Mouse (Mus musculus): ENCODE measurements around the gene Spaca4. TPM values are rescaled to one million over a fixed set of nuclear protein-coding genes. Genes with fewer than 3 reads are reported as not detected.

Gene Spaca4
- polyA plus RNA-seq, 1 experiment from 2014 or later: not detected

DNA sequence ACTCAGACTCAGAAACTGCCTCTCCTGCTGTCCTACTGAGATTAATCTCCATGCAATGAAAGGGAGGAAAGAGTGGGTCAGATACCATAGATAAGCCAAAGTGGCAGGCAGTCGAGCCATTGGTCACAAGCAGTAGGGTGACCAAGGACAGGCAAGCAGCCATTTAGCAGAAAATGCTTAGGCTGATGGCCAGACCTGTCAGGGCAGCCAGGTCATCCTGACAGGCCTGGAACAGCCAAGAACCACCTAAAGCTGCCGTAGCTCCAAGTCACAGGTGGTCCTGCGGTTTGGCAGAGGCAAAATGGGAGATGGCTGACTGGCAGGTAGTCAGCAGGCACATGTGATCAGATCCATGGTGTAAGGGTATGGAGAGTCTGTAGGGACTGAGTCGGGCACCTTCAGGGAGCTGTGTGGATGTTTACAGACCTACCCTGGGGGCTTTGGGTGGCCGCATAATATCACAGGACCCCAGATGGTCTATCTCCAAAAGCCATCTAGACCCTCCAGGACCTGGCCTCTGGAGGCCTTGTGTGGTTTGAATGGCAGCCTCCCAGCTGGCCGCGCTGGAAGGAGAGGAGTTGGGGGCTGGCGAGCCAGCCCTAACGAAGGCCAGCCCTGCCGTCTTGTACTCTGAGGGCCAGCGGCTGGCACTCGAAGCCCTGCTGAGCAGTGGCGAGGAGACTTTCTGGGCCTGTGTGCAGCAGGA, 3.8 kb downstream of the Spaca4 start:
- Histone ChIP-seq H3K4me2 (ENCODE audit: low read length) (no peak overlapping the region), H3K27ac (ENCODE audit: low read length) (no peak overlapping the region), H3K27me3 (replicated peaks; ENCODE audit: control insufficient read depth, insufficient read depth, low read length) (no peaks in the 10 kb centered on the region), H3K9ac (replicated peaks; ENCODE audit: low read depth, low read length) (no peak overlapping the region), H3K4me1 (replicated peaks; ENCODE audit: control insufficient read depth, insufficient read depth, low read length) (peaks cover 20% of the 10 kb centered on the region), H3K9me3 (ENCODE audit: control insufficient read depth, low read length) (no peaks in the 10 kb centered on the region), H3K4me3 (replicated peaks; ENCODE audit: low read length) (no peak overlapping the region), H3K36me3 (ENCODE audit: control insufficient read depth, insufficient read depth) (peaks cover 27% of the 10 kb centered on the region)
- no peak for ATAC-seq
- WGBS: 60% methylated on average over 13 of the region's 13 CpGs

DNA sequence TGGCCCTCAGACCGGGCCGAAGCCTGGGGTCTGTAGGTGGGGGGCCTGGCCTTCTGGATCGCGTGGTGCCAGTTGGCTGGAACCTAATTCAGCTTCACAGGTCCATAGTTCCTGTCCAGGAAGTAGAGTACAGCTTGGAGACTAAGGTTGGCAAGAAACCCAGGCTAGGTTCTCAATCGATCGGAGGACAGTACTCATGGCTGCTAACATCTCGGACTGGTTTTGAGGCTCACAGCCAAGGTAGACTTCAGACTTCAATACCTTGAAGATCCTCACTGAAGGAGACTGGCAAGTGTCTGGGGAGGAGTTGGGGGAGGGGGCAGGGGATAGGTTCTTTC, 4.4 kb downstream of the Spaca4 start:
- Histone ChIP-seq H3K4me2 (ENCODE audit: low read length) (no peak overlapping the region), H3K27ac (ENCODE audit: low read length) (no peak overlapping the region), H3K4me3 (replicated peaks; ENCODE audit: low read length) (no peak overlapping the region), H3K27me3 (replicated peaks; ENCODE audit: control insufficient read depth, insufficient read depth, low read length) (no peaks in the 10 kb centered on the region), H3K4me1 (replicated peaks; ENCODE audit: control insufficient read depth, insufficient read depth, low read length) (peaks cover 25% of the 10 kb centered on the region), H3K9ac (replicated peaks; ENCODE audit: low read depth, low read length) (no peak overlapping the region), H3K9me3 (ENCODE audit: control insufficient read depth, low read length) (no peaks in the 10 kb centered on the region), H3K36me3 (ENCODE audit: control insufficient read depth, insufficient read depth) (peaks cover 27% of the 10 kb centered on the region)
- no peak for ATAC-seq
- 83% methylated on average over 7 of the region's 7 CpGs for WGBS

DNA sequence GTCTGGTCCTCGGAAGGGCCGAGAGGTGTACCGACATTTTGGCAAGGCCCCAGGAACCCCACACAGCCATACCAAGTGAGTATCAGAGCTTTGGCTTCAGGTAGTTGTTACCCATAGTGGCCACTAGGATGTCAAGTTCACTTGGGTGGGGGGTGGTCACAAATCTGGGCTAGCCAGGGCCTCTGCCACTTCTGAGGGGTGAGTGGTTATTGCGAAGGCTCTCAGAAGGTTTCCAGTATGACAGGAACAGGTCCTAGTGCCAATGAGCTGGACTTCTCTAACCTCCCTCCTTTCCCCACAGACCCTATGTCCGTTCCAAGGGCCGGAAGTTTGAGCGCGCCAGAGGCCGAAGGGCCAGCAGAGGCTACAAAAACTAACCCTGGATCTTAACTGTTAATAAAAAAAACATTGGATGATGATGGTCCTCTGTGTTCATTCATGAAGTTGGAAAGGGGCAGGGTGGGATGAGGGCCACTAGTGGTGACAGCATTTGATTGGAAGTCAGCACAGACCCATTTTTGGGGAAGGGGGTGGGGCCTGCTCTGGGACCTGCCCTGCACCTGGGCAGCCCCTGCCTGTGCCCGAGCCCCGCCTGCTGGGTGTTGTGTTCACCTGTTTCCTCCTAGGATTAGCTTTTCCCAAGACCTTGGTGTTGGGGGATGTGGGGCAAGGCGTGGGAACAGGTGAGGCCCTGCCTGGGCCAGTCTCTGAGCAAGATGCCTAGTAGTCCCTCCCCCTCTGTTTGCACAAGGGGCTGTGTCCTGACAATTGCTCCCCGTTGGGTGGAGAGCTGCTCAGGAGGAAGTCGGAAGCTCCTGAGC, 5.0 kb downstream of the Spaca4 start, which contains the start of gene Fam83e:
TSS of gene Fam83e (plus strand) at position 800 of the 821 bp plus-strand sequence.
- Histone ChIP-seq H3K4me3 (replicated peaks; ENCODE audit: low read length) (no peak within 1 kb of the TSS), H3K27ac (ENCODE audit: low read length) (no peak within 1 kb of the TSS), H3K9ac (replicated peaks; ENCODE audit: low read depth, low read length) (no peak within 1 kb of the TSS), H3K36me3 (ENCODE audit: control insufficient read depth, insufficient read depth) (peaks cover 27% of the 10 kb centered on the region), H3K9me3 (ENCODE audit: control insufficient read depth, low read length) (no peaks in the 10 kb centered on the region), H3K4me2 (ENCODE audit: low read length) (no peak within 1 kb of the TSS), H3K27me3 (replicated peaks; ENCODE audit: control insufficient read depth, insufficient read depth, low read length) (no peaks in the 10 kb centered on the region), H3K4me1 (replicated peaks; ENCODE audit: control insufficient read depth, insufficient read depth, low read length) (peaks cover 31% of the 10 kb centered on the region)
- ATAC-seq: no peak
- WGBS: 84% methylated on average over 14 of the region's 14 CpGs

DNA sequence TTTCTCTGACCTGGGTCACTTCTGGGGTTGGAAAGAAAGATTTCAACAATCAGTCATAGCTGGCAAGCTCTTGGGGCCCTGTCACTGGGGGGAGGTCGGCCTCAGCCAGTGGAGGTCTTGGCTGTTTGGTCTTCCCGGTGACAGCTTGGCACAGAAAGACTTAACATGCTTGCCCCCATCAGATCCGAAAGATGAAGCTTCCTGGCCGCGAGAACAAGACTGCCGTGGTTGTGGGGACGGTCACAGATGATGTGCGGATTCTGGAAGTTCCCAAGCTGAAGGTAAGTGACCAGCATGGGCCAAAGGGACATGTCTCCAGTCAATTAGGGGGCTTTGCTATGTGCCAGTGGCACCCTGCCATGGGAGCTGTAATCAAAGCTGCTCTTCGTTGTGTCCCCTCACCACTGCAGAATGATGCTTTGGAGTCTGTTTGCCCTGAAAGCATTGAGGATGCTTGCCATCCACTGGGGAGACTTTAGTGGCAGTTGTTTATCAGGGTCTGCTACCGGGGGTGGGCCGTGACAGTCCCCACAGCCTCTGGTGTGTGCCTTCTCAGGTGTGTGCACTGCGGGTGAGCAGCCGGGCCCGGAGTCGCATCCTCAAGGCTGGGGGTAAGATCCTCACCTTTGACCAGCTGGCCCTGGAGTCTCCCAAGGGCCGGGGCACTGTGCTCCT, 5.7 kb downstream of the Spaca4 start:
- H3K9ac ChIP-seq (replicated peaks; ENCODE audit: low read depth, low read length): no peak overlapping the region
- no peak overlapping the region for H3K4me3 ChIP-seq (replicated peaks; ENCODE audit: low read length)
- ATAC-seq: no peak

DNA sequence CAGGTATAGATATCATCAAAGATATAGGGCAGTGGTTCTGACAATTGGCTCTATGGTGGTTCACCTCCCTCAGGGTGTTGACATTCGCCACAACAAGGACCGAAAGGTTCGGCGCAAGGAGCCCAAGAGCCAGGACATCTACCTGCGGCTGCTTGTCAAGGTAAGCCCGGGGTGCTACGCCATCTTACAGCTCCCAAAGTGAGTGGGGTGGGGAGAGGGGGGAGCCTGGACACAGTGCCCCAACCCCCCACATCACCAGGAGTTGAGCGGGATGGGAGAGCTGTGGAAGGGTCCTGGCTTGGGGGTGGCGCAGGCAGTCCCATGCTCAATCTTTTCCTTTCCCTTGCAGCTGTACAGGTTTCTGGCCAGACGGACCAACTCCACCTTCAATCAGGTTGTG, 6.4 kb downstream of the Spaca4 start:
- H3K4me3 ChIP-seq (replicated peaks; ENCODE audit: low read length): peak overlapping the region; percentile 63
- no peak overlapping the region for H3K27ac ChIP-seq (ENCODE audit: low read length)
- peaks cover 39% of the 10 kb centered on the region for H3K4me1 ChIP-seq (replicated peaks; ENCODE audit: control insufficient read depth, insufficient read depth, low read length)
- no peak for ATAC-seq
- peaks cover 21% of the 10 kb centered on the region for H3K36me3 ChIP-seq (ENCODE audit: control insufficient read depth, insufficient read depth)
- H3K4me2 ChIP-seq (ENCODE audit: low read length): peak overlapping the region; percentile 86
- H3K27me3 ChIP-seq (replicated peaks; ENCODE audit: control insufficient read depth, insufficient read depth, low read length): no peaks in the 10 kb centered on the region
- H3K9me3 ChIP-seq (ENCODE audit: control insufficient read depth, low read length): no peaks in the 10 kb centered on the region
- WGBS: 78% methylated on average over 10 of the region's 10 CpGs
- peak overlapping the region; percentile 68 for H3K9ac ChIP-seq (replicated peaks; ENCODE audit: low read depth, low read length)

More for the DNA sequence above, 5.7 kb downstream of the Spaca4 start:
- Histone ChIP-seq H3K36me3 (ENCODE audit: control insufficient read depth, insufficient read depth) (peaks cover 26% of the 10 kb centered on the region), H3K9me3 (ENCODE audit: control insufficient read depth, low read length) (no peaks in the 10 kb centered on the region), H3K27me3 (replicated peaks; ENCODE audit: control insufficient read depth, insufficient read depth, low read length) (no peaks in the 10 kb centered on the region), H3K4me1 (replicated peaks; ENCODE audit: control insufficient read depth, insufficient read depth, low read length) (peaks cover 34% of the 10 kb centered on the region), H3K27ac (ENCODE audit: low read length) (no peak overlapping the region), H3K4me2 (ENCODE audit: low read length) (no peak overlapping the region)
- 92% methylated on average over 15 of the region's 16 CpGs for WGBS

DNA sequence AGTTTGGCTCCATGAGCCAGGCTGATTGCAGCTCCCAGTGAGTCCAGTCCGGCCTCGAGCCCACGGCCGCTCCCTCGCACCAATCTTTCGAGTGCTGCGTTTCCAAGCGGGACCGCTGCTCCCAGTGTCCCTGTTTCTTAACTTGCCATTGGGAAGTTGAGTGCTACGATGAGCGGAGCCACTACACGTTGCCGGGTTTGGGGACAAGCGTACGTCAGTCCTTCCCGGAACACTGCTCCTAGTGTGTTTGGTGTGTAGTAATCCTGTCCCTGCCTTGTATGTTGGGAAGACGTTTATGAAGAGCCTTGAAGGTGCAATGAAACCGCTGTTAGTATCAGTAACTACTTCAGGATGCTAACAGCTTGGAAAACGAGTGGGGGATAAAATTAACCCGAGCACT, 7.3 kb downstream of the Spaca4 start:
- Histone ChIP-seq H3K9me3 (ENCODE audit: control insufficient read depth, low read length) (no peaks in the 10 kb centered on the region), H3K9ac (replicated peaks; ENCODE audit: low read depth, low read length) (peak overlapping the region; percentile 68), H3K4me2 (ENCODE audit: low read length) (peak overlapping the region; percentile 86), H3K27ac (ENCODE audit: low read length) (peak overlapping the region; percentile 92), H3K4me1 (replicated peaks; ENCODE audit: control insufficient read depth, insufficient read depth, low read length) (peaks cover 43% of the 10 kb centered on the region), H3K36me3 (ENCODE audit: control insufficient read depth, insufficient read depth) (peaks cover 18% of the 10 kb centered on the region), H3K4me3 (replicated peaks; ENCODE audit: low read length) (peak overlapping the region; percentile 63), H3K27me3 (replicated peaks; ENCODE audit: control insufficient read depth, insufficient read depth, low read length) (no peaks in the 10 kb centered on the region)
- 0% methylated on average over 20 of the region's 20 CpGs for WGBS
- ATAC-seq: no peak

DNA sequence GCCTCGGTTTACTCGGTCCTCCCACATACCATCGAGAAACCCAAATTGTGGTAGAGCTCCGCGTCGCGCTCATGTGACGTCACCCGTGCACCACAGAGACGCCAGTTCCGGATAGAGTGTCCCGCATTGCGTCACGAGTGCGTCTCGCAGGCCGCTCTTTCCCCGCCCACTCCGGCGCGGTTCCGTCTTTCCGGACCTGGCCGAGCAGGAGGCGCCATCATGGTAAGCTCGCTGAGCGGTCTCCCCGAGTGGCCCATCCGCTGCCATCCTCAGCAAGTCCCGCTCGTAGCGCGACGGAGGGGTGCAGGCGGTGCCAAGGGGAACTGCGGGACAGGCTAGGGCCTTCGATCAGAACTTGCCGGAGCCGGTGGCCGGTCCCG, 7.7 kb downstream of the Spaca4 start, which contains the start of gene Sphk2:
TSS of gene Sphk2 (minus strand) at position 85 of the 380 bp plus-strand sequence.
- Histone ChIP-seq H3K9me3 (ENCODE audit: control insufficient read depth, low read length) (no peaks in the 10 kb centered on the region), H3K27ac (ENCODE audit: low read length) (peak within 1 kb of the TSS; percentile 92), H3K4me1 (replicated peaks; ENCODE audit: control insufficient read depth, insufficient read depth, low read length) (peaks cover 43% of the 10 kb centered on the region), H3K27me3 (replicated peaks; ENCODE audit: control insufficient read depth, insufficient read depth, low read length) (no peaks in the 10 kb centered on the region), H3K4me2 (ENCODE audit: low read length) (peak within 1 kb of the TSS; percentile 86), H3K4me3 (replicated peaks; ENCODE audit: low read length) (peak within 1 kb of the TSS; percentile 63), H3K36me3 (ENCODE audit: control insufficient read depth, insufficient read depth) (peaks cover 21% of the 10 kb centered on the region), H3K9ac (replicated peaks; ENCODE audit: low read depth, low read length) (peak within 1 kb of the TSS; percentile 85)
- peak; percentile 75 for ATAC-seq
- WGBS: under 1% methylated on average over 40 of the region's 41 CpGs

DNA sequence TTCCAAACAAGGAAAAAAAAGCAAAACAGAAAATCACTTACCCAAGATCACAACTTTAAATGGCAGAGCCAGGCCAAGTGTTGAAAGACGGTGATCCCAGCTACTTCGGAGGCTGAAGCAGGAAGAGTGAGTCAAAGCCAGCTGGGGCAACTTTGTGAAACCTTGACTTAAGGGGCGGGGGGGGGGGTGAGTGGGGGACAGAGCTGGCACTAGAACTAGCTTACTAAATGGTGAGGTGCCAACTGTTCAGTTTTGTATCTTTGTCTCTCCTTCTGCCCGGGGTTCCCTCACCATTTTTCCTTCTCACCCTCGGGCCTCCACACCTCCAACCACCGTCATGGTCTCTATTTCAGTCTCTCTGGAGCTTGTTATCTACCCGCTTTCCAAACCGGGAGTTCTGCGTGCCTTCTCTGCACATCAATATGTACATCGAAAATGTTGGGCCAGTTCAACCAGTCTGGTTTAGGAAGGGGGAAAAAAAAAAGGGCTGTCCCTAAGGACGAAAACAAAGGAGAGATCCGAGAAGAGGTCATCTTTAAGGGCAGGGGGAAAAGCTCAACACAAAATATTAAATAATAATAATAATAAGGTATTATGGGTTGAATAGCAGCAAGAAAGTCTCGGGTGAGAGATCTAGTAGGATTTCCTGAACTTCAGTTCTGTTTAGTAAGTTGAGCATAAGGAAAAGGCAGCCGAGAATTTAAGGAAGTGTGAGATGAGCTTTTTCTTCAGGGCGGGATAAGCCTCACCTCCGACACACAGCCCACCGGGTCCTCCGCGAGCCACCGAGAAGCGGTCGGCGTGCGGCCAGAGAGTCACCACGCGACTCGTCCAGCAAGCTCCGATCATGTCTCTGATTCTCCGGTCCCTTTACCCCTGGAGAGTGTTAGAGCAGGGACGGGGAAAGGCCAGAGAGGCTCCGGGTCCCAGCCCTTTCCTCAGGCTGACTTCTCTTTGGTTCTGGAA, 8.4 kb downstream of the Spaca4 start:
- peak overlapping the region; percentile 68 for H3K4me2 ChIP-seq (ENCODE audit: low read length)
- 9% methylated on average over 31 of the region's 31 CpGs for WGBS
- peak overlapping the region; percentile 86 for H3K27ac ChIP-seq (ENCODE audit: low read length)
- peak overlapping the region; percentile 85 for H3K9ac ChIP-seq (replicated peaks; ENCODE audit: low read depth, low read length)
- H3K4me3 ChIP-seq (replicated peaks; ENCODE audit: low read length): peak overlapping the region; percentile 63
- no peaks in the 10 kb centered on the region for H3K27me3 ChIP-seq (replicated peaks; ENCODE audit: control insufficient read depth, insufficient read depth, low read length)
- peaks cover 24% of the 10 kb centered on the region for H3K36me3 ChIP-seq (ENCODE audit: control insufficient read depth, insufficient read depth)
- H3K9me3 ChIP-seq (ENCODE audit: control insufficient read depth, low read length): no peaks in the 10 kb centered on the region
- 0 out of 2 replicates have a peak, but pooled peaks have one; percentile 3 for ATAC-seq
- peaks cover 43% of the 10 kb centered on the region for H3K4me1 ChIP-seq (replicated peaks; ENCODE audit: control insufficient read depth, insufficient read depth, low read length)
